Mouse (Mus musculus) neural tube, embryonic 15.5 days (tissue): ENCODE results near the gene Scgb1b29. TPM values are rescaled to one million over a fixed set of nuclear protein-coding genes. Genes with fewer than 3 reads are reported as not detected.
"Not testable (repeated sequence)": the region's sequence is repeated elsewhere in the genome, so short reads cannot be mapped to it uniquely, and the experiment has no call there.

Source experiments
- ATAC-seq: fragments of 200-750 bp; cut with Nextera tagmentation; 2 replicates; pipeline ENCODE4 v1.8.0; 2017; ENCODE audit warnings: mild to moderate bottlenecking, moderate TSS enrichment, moderate library complexity; ENCODE audit not compliant: low FRiP score
- H3K27ac ChIP-seq: fragments of 300-500 bp; sonication (generic); replicated peaks from 2 replicates; pipeline ENCODE4 v1.5.1; 2015; ENCODE audit warnings: mild to moderate bottlenecking, inconsistent platforms
- H3K27me3 ChIP-seq: fragments of 300-500 bp; sonication (generic); replicated peaks from 2 replicates; pipeline ENCODE4 v1.6.1; 2015; ENCODE audit warnings: inconsistent platforms
- H3K36me3 ChIP-seq: fragments of 300-500 bp; sonication (generic); 2 replicates; pipeline ENCODE4 v1.6.1; 2015; ENCODE audit warnings: inconsistent platforms
- H3K4me1 ChIP-seq: fragments of 300-500 bp; sonication (generic); 2 replicates; pipeline ENCODE4 v1.6.1; 2015; ENCODE audit warnings: inconsistent platforms
- H3K4me2 ChIP-seq: fragments of 300-500 bp; sonication (generic); 2 replicates; pipeline ENCODE4 v1.6.1; 2015; ENCODE audit warnings: inconsistent platforms, mild to moderate bottlenecking, moderate library complexity
- H3K4me3 ChIP-seq: fragments of 300-500 bp; sonication (generic); replicated peaks from 2 replicates; pipeline ENCODE4 v1.5.1; 2015; ENCODE audit warnings: mild to moderate bottlenecking, inconsistent platforms
- H3K9ac ChIP-seq: fragments of 300-500 bp; sonication (generic); replicated peaks from 2 replicates; pipeline ENCODE4 v1.6.1; 2015; ENCODE audit warnings: mild to moderate bottlenecking, inconsistent platforms
- H3K9me3 ChIP-seq: fragments of 300-500 bp; sonication (generic); replicated peaks from 2 replicates; pipeline ENCODE4 v1.6.1; 2016; ENCODE audit warnings: inconsistent platforms
- WGBS: fragments of 180-500 bp; shearing (Covaris S2); methylation state at CpG from one replicate; pipeline ENCODE4 v1.1.7; 2015; ENCODE audit warnings: mixed read lengths; 5-methylcytosine and 5-hydroxymethylcytosine counted together
- polyA plus RNA-seq: library from polyadenylated mRNA; unstranded; fragments of >200 nt; fragmentation: Nextera tagmentation; extraction: Ambion mirVana; gene quantifications from 2 replicates; pipeline ENCODE4 v1.2.1, GENCODE M21; 2015

Gene Scgb1b29
- polyA plus RNA-seq, result not detected in 2 replicates

- H3K4me2 ChIP-seq, H3K9me3 ChIP-seq, H3K4me1 ChIP-seq, H3K27me3 ChIP-seq, ATAC-seq, H3K9ac ChIP-seq, H3K27ac ChIP-seq, H3K4me3 ChIP-seq, H3K36me3 ChIP-seq: not testable (repeated sequence)
- WGBS, result 83% methylated on average over 4 of the region's 5 CpGs
Observed at GRCm38 (mm10) chr7:32441241-32441640, at the start of gene Scgb1b29. Gene Scgb1b29 (plus strand): TSS chr7:32441541.

GRCm38 (mm10) chr7:32428636-32429035 is 12.7 kb upstream of the Scgb1b29 start:
- not testable (repeated sequence) for H3K9me3 ChIP-seq, H3K27ac ChIP-seq, H3K27me3 ChIP-seq, H3K4me2 ChIP-seq, H3K9ac ChIP-seq, H3K4me1 ChIP-seq, ATAC-seq, H3K36me3 ChIP-seq, H3K4me3 ChIP-seq
- WGBS, result 89% methylated on average over 11 of the region's 11 CpGs

Other genes starting within 250 kb of the Scgb1b29 start
- not detected in 2 replicates for gene Scgb2b11, start 230.4 kb upstream of the Scgb1b29 start, polyA plus RNA-seq
- gene Scgb1b11, start 218.7 kb upstream of the Scgb1b29 start, polyA plus RNA-seq, result not detected in 2 replicates
- gene Scgb2b12, start 114.3 kb upstream of the Scgb1b29 start, polyA plus RNA-seq, result not detected in 2 replicates
- not detected in 2 replicates for gene Scgb1b12, start 107.4 kb upstream of the Scgb1b29 start, polyA plus RNA-seq